Mouse (Mus musculus) hindbrain, embryonic 15.5 days (tissue): Measurements from ENCODE around the gene Ifnar1. TPM values are rescaled to one million over a fixed set of nuclear protein-coding genes. Genes with fewer than 3 reads are reported as not detected.
"Not testable (repeated sequence)": the region's sequence is repeated elsewhere in the genome, so short reads cannot be mapped to it uniquely, and the experiment has no call there.

Experiments
- ATAC-seq: fragments of 200-750 bp; cut with Nextera tagmentation; 2 replicates; pipeline ENCODE4 v1.8.0; 2017; ENCODE audit warnings: low read depth, moderate number of reproducible peaks, moderate TSS enrichment; ENCODE audit not compliant: low FRiP score
- H3K27ac ChIP-seq: fragments of 300-500 bp; sonication (generic); replicated peaks from 2 replicates; pipeline ENCODE4 v1.5.1; 2015; ENCODE audit warnings: mild to moderate bottlenecking, inconsistent platforms
- H3K27me3 ChIP-seq: fragments of 300-500 bp; sonication (generic); 2 replicates; pipeline ENCODE4 v1.6.1; 2015; ENCODE audit warnings: control low read depth, inconsistent platforms
- H3K36me3 ChIP-seq: fragments of 300-500 bp; sonication (generic); 2 replicates; pipeline ENCODE4 v1.6.1; 2015; ENCODE audit warnings: control low read depth, inconsistent platforms
- H3K4me1 ChIP-seq: fragments of 300-500 bp; sonication (generic); replicated peaks from 2 replicates; pipeline ENCODE4 v1.6.1; 2015; ENCODE audit warnings: control low read depth, inconsistent platforms
- H3K4me2 ChIP-seq: fragments of 300-500 bp; sonication (generic); 2 replicates; pipeline ENCODE4 v1.6.1; 2015; ENCODE audit warnings: moderate library complexity, mild to moderate bottlenecking, inconsistent platforms
- H3K4me3 ChIP-seq: fragments of 300-500 bp; sonication (generic); 2 replicates; pipeline ENCODE4 v1.5.1; 2015; ENCODE audit warnings: mild to moderate bottlenecking, inconsistent platforms
- H3K9ac ChIP-seq: fragments of 300-500 bp; sonication (generic); 2 replicates; pipeline ENCODE4 v1.6.1; 2015; ENCODE audit warnings: inconsistent platforms
- H3K9me3 ChIP-seq: fragments of 300-500 bp; sonication (generic); 2 replicates; pipeline ENCODE4 v1.6.1; 2016; ENCODE audit warnings: control low read depth, inconsistent platforms
- WGBS: fragments of 180-500 bp; shearing (Covaris S2); methylation state at CpG from one replicate; pipeline ENCODE4 v1.1.7; 2015; 5-methylcytosine and 5-hydroxymethylcytosine counted together
- polyA plus RNA-seq: library from polyadenylated mRNA; unstranded; fragments of >200 nt; fragmentation: Nextera tagmentation; extraction: Ambion mirVana; gene quantifications from 2 replicates; pipeline ENCODE4 v1.2.1, GENCODE M21; 2015

Gene Ifnar1
- polyA plus RNA-seq, 1 experiment from 2014 or later: 48.3 TPM

DNA sequence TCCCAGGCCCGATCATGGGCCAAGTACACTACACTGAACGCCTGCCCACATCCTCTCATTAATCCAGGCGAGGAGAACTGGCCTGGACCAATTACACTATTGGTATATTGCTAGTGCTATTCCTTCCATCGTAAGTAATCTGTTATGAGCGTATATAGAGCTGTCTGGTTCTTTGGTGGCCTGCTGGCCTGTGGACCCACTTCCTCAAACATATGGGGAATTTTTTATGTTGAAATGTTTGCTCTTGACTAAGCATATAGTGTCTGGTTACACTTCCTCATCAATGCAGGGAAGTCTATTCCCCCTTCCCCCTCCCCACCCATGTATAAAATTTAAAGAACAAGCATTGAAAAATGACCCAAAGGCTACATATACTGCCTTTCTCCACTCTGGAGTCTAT is 37.0 kb downstream of the Ifnar1 start:
- Histone ChIP-seq H3K27ac (no peak overlapping the region), H3K4me1 (no peaks in the 10 kb centered on the region), H3K9me3 (no peaks in the 10 kb centered on the region), H3K9ac (no peak overlapping the region), H3K4me2 (no peak overlapping the region), H3K4me3 (no peak overlapping the region), H3K27me3 (no peaks in the 10 kb centered on the region), H3K36me3 (no peaks in the 10 kb centered on the region)
- ATAC-seq: no peak
- 87% methylated on average over 5 of the region's 5 CpGs for whole genome bisulfite sequencing

DNA sequence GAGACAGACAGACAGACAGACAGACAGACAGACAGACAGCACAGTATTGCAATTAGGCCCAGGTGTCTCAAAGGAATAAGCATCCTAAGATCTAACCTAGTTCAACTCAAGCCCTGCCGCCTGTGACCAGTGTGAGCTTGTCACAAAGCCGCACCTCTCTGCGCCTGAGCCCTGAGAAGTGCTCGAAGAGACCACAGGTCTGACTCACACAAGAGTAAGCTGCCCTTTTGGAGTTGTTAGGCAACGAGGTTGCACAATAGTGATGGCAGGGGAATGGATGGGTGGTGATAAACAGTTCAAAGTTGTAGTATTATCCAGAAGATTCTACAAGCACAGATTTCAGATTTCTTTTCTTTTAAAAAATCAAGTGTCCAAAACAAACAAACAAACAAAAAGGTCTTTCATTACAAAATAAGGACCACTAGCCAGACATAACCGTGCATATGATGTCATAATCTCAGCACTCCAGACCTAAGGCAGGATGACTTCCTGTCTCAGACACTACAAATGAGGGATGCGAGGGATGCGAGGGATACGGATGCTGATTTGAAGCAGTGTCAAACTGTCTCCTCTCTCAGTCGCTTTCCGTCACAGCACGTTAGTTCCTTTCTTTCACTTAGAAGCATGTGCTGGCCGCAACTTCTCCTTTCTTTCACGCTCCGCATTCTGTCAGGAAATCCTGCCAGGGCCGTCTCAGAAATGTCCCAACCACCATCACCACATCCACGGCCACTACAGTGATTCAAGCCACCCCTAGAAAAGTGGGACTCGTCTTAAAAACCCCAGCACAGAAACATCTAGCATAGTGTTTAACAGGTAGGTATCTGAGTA is 37.7 kb downstream of the Ifnar1 start:
- Histone ChIP-seq H3K27me3 (no peaks in the 10 kb centered on the region), H3K9me3 (no peaks in the 10 kb centered on the region), H3K27ac (no peak overlapping the region), H3K36me3 (no peaks in the 10 kb centered on the region), H3K4me3 (no peak overlapping the region), H3K4me2 (no peak overlapping the region), H3K4me1 (no peaks in the 10 kb centered on the region), H3K9ac (no peak overlapping the region)
- no peak for ATAC-seq
- WGBS: 59% methylated on average over 18 of the region's 18 CpGs

DNA sequence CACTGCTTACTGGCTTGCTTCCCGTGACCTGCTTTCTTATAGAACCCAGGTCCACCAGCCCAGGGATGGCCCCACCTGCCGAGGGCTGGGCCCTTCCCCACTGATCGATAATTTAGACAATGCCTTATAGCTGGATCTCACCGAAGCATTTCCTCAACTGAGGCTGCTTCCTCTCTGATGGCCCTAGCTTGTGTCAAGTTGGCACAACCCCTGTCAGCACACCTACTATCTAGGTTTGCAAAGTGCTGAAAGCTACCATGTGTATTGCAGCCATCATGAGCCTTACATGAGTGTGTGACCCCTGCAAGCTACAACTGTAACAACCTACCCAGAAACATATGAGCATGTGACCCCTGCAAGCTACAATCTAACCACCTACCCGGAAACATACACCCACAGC is 39.2 kb downstream of the Ifnar1 start:
- no peak overlapping the region for H3K27ac ChIP-seq
- 90% methylated on average over 5 of the region's 5 CpGs for WGBS
- ATAC-seq: no peak
- no peaks in the 10 kb centered on the region for H3K9me3 ChIP-seq
- H3K4me2 ChIP-seq: no peak overlapping the region
- no peaks in the 10 kb centered on the region for H3K27me3 ChIP-seq
- no peaks in the 10 kb centered on the region for H3K36me3 ChIP-seq
- no peak overlapping the region for H3K9ac ChIP-seq
- H3K4me3 ChIP-seq: no peak overlapping the region
- no peaks in the 10 kb centered on the region for H3K4me1 ChIP-seq

DNA sequence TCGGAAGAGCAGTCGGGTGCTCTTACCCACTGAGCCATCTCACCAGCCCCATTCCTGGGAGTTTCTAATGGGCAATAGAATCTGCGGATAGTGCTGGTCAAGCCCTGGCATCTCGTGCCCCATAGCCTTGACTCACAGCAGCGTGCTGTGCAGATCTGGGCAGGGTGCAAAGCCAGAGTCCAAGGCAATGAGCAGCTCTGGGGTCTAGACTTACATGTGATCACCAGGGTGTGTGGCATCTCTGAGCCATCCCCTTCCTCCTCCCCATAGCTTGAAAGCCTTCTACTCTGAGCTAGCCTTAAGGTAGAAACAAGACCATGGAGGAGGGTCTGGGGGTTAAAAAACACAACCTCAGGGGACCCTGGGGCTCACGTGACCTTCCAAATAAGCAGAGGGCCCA is 41.2 kb downstream of the Ifnar1 start:
- H3K27ac ChIP-seq: no peak overlapping the region
- no peak overlapping the region for H3K4me2 ChIP-seq
- no peak overlapping the region for H3K4me3 ChIP-seq
- no peaks in the 10 kb centered on the region for H3K9me3 ChIP-seq
- no peaks in the 10 kb centered on the region for H3K4me1 ChIP-seq
- H3K9ac ChIP-seq: no peak overlapping the region
- WGBS: 97% methylated on average over 6 of the region's 6 CpGs
- no peak for ATAC-seq
- no peaks in the 10 kb centered on the region for H3K27me3 ChIP-seq
- no peaks in the 10 kb centered on the region for H3K36me3 ChIP-seq

DNA sequence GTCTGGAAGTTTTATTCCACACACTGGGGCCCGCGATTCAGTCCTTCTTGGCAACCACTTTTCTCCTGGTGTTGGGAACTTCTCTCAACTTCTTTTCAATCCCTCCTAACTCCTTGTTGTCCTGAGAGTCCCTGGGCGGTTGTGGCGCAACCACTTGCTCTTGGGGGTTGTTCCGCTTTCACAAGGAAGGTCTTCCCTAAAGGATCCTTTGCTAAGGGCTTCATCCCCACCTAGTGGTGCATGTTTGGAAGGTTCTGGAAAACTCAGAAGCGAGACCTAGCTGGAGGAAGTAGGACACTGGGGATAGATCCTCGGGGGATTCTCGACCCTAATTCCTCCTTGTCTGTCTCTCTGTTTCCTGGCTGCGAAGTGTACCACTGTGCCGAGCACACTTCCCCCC is 42.0 kb downstream of the Ifnar1 start:
- Histone ChIP-seq H3K27ac (no peak overlapping the region), H3K4me1 (no peaks in the 10 kb centered on the region), H3K4me3 (no peak overlapping the region), H3K27me3 (no peaks in the 10 kb centered on the region), H3K36me3 (no peaks in the 10 kb centered on the region), H3K4me2 (no peak overlapping the region), H3K9ac (no peak overlapping the region), H3K9me3 (no peaks in the 10 kb centered on the region)
- WGBS: 74% methylated on average over 10 of the region's 10 CpGs
- ATAC-seq: no peak

DNA sequence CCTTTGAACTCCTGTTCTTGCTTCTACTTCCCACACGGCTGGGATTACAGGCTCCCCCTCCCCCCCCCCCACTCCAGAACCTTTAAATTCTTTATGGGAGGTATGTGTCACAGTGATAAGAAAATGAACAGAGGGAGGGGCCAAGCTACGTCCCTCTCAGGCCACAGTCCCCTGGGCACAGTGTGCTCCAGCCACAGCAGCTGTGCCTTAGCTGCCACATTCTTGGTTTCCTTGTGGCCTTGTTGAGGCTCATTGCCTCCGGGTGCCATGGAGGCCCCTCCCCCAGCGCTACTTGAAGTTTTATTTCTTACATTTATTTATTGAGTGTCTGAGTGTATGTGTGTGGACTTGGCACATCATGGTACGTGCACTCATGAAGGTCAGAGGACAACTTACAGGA is 42.5 kb downstream of the Ifnar1 start:
- H3K4me1 ChIP-seq: no peaks in the 10 kb centered on the region
- H3K9ac ChIP-seq: no peak overlapping the region
- no peak overlapping the region for H3K4me3 ChIP-seq
- no peaks in the 10 kb centered on the region for H3K27me3 ChIP-seq
- no peak for ATAC-seq
- H3K27ac ChIP-seq: no peak overlapping the region
- H3K36me3 ChIP-seq: no peaks in the 10 kb centered on the region
- no peaks in the 10 kb centered on the region for H3K9me3 ChIP-seq
- WGBS: 77% methylated on average over 5 of the region's 5 CpGs
- H3K4me2 ChIP-seq: no peak overlapping the region

DNA sequence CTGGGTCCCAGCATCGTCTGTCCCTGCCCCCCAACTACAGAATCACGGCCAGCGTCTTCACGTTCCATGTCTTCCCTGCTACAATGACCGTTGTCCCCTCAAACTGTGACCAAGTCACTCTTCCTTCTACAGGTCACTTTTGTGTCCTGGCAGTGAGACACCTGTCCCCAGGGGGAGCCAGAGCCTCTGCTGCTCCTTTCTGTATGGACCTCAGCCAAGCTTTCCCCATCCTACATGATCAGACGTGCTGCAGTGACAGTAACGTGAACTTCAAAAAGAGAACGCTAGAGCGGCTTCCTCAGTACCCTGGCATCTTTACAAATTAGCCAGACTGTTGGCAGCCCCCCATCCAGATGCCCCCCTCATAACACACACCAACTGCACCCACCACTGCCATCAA is 43.5 kb downstream of the Ifnar1 start:
- no peak overlapping the region for H3K4me2 ChIP-seq
- no peak overlapping the region for H3K4me3 ChIP-seq
- H3K27me3 ChIP-seq: no peaks in the 10 kb centered on the region
- WGBS: 83% methylated on average over 9 of the region's 9 CpGs
- no peaks in the 10 kb centered on the region for H3K9me3 ChIP-seq
- no peaks in the 10 kb centered on the region for H3K36me3 ChIP-seq
- ATAC-seq: no peak
- no peaks in the 10 kb centered on the region for H3K4me1 ChIP-seq
- H3K9ac ChIP-seq: no peak overlapping the region
- no peak overlapping the region for H3K27ac ChIP-seq

DNA sequence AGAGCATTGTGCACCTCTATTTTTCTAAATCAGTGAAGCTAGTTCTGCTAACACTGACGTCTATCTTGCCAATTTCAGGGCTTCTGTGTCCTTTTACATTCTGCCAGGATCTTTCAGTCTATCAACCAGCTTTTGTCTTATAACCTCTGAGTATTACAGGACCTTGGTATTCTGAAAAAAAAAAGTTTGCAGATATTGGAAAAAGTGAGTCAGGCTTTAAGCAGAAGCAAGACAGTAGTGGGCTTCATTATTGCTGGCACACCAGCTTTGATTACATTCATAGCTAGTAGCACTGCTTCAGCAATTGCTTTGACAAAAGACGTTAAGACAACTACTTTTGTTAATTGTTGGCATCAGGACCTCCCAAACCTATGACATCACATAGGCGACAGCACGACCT is 45.8 kb downstream of the Ifnar1 start:
- not testable (repeated sequence) for H3K27ac ChIP-seq, H3K9me3 ChIP-seq, H3K4me3 ChIP-seq, H3K27me3 ChIP-seq, H3K9ac ChIP-seq, ATAC-seq, H3K4me1 ChIP-seq, H3K36me3 ChIP-seq, H3K4me2 ChIP-seq
- WGBS: 79% methylated on average over 4 of the region's 4 CpGs

DNA sequence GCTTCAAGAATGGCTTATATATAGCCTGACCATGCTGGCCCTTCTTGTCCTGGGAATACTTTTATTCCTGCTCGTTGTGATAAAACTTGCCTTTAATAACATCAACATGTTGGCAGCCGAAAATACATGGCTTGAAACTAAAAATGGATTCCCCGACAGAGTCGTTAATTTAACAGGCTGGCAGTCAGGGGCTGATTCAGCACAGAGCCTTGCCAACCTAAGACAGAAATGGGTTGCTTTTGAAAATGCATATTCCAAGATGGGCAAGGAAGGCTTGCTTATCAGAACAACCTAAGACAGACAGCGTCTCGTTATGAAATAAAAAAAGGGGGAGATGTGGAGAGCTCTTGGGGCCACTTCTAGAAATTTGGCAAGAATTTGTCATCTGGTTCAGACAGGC is 46.8 kb downstream of the Ifnar1 start:
- no peaks in the 10 kb centered on the region for H3K9me3 ChIP-seq
- WGBS: 80% methylated on average over 6 of the region's 6 CpGs
- H3K4me1 ChIP-seq: no peaks in the 10 kb centered on the region
- no peak for ATAC-seq
- H3K36me3 ChIP-seq: no peaks in the 10 kb centered on the region
- H3K4me2 ChIP-seq: no peak overlapping the region
- no peak overlapping the region for H3K4me3 ChIP-seq
- H3K9ac ChIP-seq: no peak overlapping the region
- no peaks in the 10 kb centered on the region for H3K27me3 ChIP-seq
- H3K27ac ChIP-seq: no peak overlapping the region

DNA sequence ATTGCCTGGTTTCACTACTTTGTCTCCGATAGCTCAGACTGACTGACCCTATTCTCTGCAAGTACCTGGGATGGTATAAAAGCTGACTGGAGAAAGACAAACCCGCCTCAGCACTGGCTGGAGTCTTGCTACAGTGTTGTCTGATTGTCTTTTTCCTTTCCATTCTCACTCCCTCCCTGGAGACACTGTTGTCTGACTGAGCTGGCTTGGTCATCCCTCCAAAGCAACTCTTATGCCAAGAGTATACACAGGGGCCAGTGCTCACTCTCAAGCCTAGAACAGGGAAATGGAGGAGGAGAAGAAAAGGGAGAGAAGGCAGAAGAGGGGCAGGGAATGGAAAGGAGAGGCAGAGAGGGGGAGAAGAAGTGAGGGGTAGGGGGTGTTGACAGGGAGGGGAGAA is 47.4 kb downstream of the Ifnar1 start:
- 44% methylated on average over 2 of the region's 2 CpGs for WGBS
- Histone ChIP-seq H3K36me3 (no peaks in the 10 kb centered on the region), H3K4me1 (no peaks in the 10 kb centered on the region), H3K4me2 (no peak overlapping the region), H3K27ac (no peak overlapping the region), H3K9me3 (no peaks in the 10 kb centered on the region), H3K4me3 (no peak overlapping the region), H3K9ac (no peak overlapping the region), H3K27me3 (no peaks in the 10 kb centered on the region)
- ATAC-seq: no peak

DNA sequence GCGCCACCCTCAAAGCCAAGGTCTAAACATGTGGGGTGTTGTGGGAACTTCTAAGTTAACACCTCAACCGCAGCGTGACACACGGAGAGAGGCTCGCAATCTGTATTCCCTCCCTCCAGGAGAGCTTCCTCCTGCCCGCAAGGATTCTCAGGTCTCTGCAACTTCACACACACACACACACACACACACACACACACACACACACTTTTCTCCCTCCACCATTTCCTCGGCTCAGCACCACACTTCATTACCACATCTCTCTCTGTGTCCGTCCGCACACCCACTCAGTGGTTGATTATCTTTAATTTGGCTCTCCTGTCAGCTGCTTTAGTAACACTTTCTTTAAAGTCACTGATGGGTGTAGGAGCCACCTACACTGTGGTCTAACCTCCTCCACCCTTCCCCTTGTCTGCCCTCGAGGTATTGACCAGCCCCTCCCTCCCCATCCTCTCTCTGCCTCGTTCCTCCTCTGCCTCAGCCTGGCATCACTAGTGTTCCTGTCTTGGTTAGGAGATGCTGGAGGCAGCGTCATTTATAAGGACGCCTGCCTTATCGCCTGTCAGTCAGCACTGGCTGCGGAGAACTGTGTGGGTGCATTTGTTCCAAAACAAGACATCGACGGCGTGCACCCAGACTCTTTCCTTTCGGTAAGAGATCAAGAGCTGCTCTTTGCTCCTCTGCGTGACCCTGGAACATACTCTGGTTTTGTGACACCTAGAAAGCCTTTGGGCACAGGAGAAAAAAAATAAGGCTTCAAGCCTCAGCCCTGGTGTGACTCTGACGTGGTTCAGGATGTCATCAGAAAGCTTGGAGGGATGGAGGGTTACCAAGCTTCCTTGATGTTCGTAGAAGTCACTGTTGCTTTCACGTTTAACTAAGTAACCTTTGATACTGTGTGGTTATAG is 48.3 kb downstream of the Ifnar1 start:
- Histone ChIP-seq H3K9ac (no peak overlapping the region), H3K27me3 (no peaks in the 10 kb centered on the region), H3K9me3 (no peaks in the 10 kb centered on the region), H3K27ac (no peak overlapping the region), H3K4me2 (no peak overlapping the region), H3K36me3 (no peaks in the 10 kb centered on the region), H3K4me3 (no peak overlapping the region), H3K4me1 (no peaks in the 10 kb centered on the region)
- WGBS: 79% methylated on average over 23 of the region's 23 CpGs
- no peak for ATAC-seq

DNA sequence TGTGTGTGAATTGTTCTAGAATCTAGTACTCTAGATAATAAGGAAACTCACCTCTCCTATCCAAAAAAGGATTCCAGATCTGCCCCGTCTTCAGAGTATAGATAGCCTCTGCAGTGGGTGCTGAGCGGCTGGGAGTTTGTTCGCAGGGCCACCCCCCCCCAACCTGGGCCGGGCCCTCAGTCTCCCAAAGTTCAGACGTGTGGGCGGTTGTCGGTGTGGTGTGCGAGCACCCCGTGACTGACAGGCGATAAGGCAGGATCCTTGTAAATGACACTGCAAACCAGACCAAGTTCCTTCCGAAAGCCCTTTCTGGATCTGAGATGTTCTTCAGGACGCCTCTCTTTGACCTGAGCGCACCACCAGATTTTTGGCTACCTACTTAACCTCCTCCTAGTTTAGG is 49.4 kb downstream of the Ifnar1 start:
- no peaks in the 10 kb centered on the region for H3K4me1 ChIP-seq
- ATAC-seq: no peak
- H3K4me3 ChIP-seq: no peak overlapping the region
- no peaks in the 10 kb centered on the region for H3K36me3 ChIP-seq
- no peak overlapping the region for H3K4me2 ChIP-seq
- H3K9me3 ChIP-seq: no peaks in the 10 kb centered on the region
- no peak overlapping the region for H3K27ac ChIP-seq
- H3K27me3 ChIP-seq: no peaks in the 10 kb centered on the region
- WGBS: 60% methylated on average over 13 of the region's 13 CpGs
- H3K9ac ChIP-seq: no peak overlapping the region
